Mouse (Mus musculus) lung, postnatal 36 days (tissue): ENCODE measurements around the gene Lgr6.

Source experiments
- DNase-seq: peaks from one replicate; pipeline ENCODE4 v3.0.0; 2022; ENCODE audit warnings: mixed read lengths

The Lgr6 gene

GRCm38 (mm10) chr1:135011912-135012311 lies 93.2 kb downstream of the Lgr6 start:
- DNase-seq = no peak

- DNase-seq = no peak
These were observed 95.2 kb downstream of the Lgr6 start for GRCm38 (mm10) chr1:135009833-135010232.

GRCm38 (mm10) chr1:135005696-135006095 lies 99.4 kb downstream of the Lgr6 start:
- DNase-seq = no peak

- DNase-seq = no peak
These were observed 101.7 kb downstream of the Lgr6 start for GRCm38 (mm10) chr1:135003346-135003745.

- DNase-seq = no peak
These were observed 104.5 kb downstream of the Lgr6 start for GRCm38 (mm10) chr1:135000527-135000926.

GRCm38 (mm10) chr1:134998231-134998630 lies 106.8 kb downstream of the Lgr6 start:
- DNase-seq = no peak

GRCm38 (mm10) chr1:134997568-134997967 lies 107.5 kb downstream of the Lgr6 start:
- DNase-seq = no peak

GRCm38 (mm10) chr1:134996471-134996870 lies 108.6 kb downstream of the Lgr6 start:
- DNase-seq = no peak

- DNase-seq = peak; percentile 32
These were observed 109.1 kb downstream of the Lgr6 start for GRCm38 (mm10) chr1:134995954-134996353.

GRCm38 (mm10) chr1:134995437-134995836 lies 109.6 kb downstream of the Lgr6 start:
- DNase-seq = no peak

GRCm38 (mm10) chr1:134994739-134995138 lies 110.3 kb downstream of the Lgr6 start:
- no peak for DNase-seq

GRCm38 (mm10) chr1:134992046-134992645 lies 112.9 kb downstream of the Lgr6 start:
- no peak for DNase-seq

- peak; percentile 84 for DNase-seq
These were observed 115.7 kb downstream of the Lgr6 start for GRCm38 (mm10) chr1:134989372-134989771.

GRCm38 (mm10) chr1:134987962-134988341 lies 117.1 kb downstream of the Lgr6 start:
- DNase-seq = no peak

- DNase-seq = peak; percentile 53
These were observed 117.7 kb downstream of the Lgr6 start for GRCm38 (mm10) chr1:134987173-134987961.

- DNase-seq = peak; percentile 7
These were observed 132.2 kb downstream of the Lgr6 start for GRCm38 (mm10) chr1:134972920-134973319.

GRCm38 (mm10) chr1:134965430-134965829 lies 139.6 kb downstream of the Lgr6 start:
- DNase-seq = no peak

- peak; percentile 22 for DNase-seq
These were observed 142.3 kb downstream of the Lgr6 start for GRCm38 (mm10) chr1:134962821-134963220.

GRCm38 (mm10) chr1:134962053-134962803 lies 142.8 kb downstream of the Lgr6 start, which contains the start of gene Ube2t:
Gene Ube2t (plus strand): TSS chr1:134962565.
- DNase-seq = peak; percentile 97

GRCm38 (mm10) chr1:134960634-134961033 lies 144.4 kb downstream of the Lgr6 start:
- no peak for DNase-seq

- DNase-seq = peak; percentile 98
These were observed 149.4 kb downstream of the Lgr6 start, which contains the start of gene Ppp1r12b for GRCm38 (mm10) chr1:134955637-134956176. Gene Ppp1r12b (minus strand): TSS chr1:134955942.

- peak; percentile 27 for DNase-seq
These were observed 149.9 kb downstream of the Lgr6 start for GRCm38 (mm10) chr1:134955050-134955636.

GRCm38 (mm10) chr1:134949946-134950345 lies 155.1 kb downstream of the Lgr6 start:
- DNase-seq = no peak
